Mouse (Mus musculus): ENCODE measurements around the gene B230104I21Rik.

GRCm38 (mm10) chr4:154369089-154369488 lies 33.2 kb downstream of the B230104I21Rik start:
- TF ChIP-seq CTCF (conservative IDR thresholded peaks at IDR 0.05; ENCODE audit: insufficient read depth, insufficient read length, low read depth, low read length) (no peak), POLR2A (IDR thresholded peaks at IDR 0.05; ENCODE audit: low read depth, low read length) (no peak)

All from kidney, adult 2 months (tissue).